8 mouse cellular contexts compared by ENCODE assay signal in the genomic region with DNA sequence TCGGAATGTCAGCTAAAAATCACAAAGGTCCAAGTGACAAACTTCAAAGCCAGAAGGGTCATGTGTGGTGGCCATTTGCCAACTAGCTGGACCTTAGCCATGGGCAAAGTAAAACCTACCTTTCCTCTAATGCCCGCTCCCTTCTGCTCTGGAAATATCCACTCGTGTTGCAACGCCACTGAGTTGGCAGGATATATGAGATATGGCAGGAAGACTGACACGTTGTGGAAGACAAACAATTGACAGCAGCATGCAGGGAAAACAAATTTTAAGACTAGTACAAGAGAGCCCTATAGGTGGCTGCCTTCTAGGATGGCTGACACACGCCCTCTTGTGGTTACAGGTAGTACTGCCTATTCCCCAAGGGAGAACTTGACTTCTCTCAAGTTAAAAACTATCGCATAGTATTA. TPM values are rescaled to one million over a fixed set of nuclear protein-coding genes. Genes with fewer than 3 reads are reported as not detected.
DNase-seq lines count a peak whose midpoint lies in the region; TF ChIP-seq lines count a peak whose summit lies in the region.
"Had no signal": no experiment of that assay in that cellular context is flagged by ENCODE, and none has a peak within 500 bp of the region (broad histone marks: within the 10 kb centered on the region; RNA-seq: fewer than 3 reads in every experiment).

No protein-coding gene starts in this region.

- intact Hi-C loops in heart, postnatal 36 days (cut with DNase I): loop anchor here (1.0 to 2.0 kb wide), 3 partner anchors 114 to 334 kb away; no protein-coding TSS in a partner anchor

- H3K36me3 ChIP-seq in ES-E14 (ENCODE audit: control insufficient read depth, insufficient read depth, low read length, poor library complexity, severe bottlenecking): no peaks in the 10 kb centered on the region

- no peaks in the 10 kb centered on the region for H3K9me3 ChIP-seq in ES-E14 (ENCODE audit: control insufficient read depth, insufficient read depth, low read depth, low read length)

- DNase-seq in ES-E14 (ENCODE audit: low read depth, low spot score) (peak; percentile 51), adipocyte (ENCODE audit: low spot score) (peak; percentile 98)
- peak; percentile 60 for DNase-seq in embryo, embryonic 9.5 days (ENCODE audit: extremely low spot score)
- peak; percentile 63 for DNase-seq in heart, postnatal 36 days
- peak; percentile 73 for DNase-seq in kidney, postnatal 4 days
- DNase-seq in lung, postnatal 10 days: peak; percentile 82
- DNase-seq in retina, postnatal 7 days (ENCODE audit: low read depth, low spot score): peak; percentile 27

- in situ Hi-C loops in ES-E14 (cut with MboI; ENCODE audit: low sequenced_read_pairs in 2 of 2, unreplicated experiment in 2 of 2): loop anchor here in 1 of 2 experiments (25.0 kb wide), 1 partner anchor 346 kb away; a partner anchor contains a TSS

- no peak overlapping the region for H3K9ac ChIP-seq in ES-E14 (ENCODE audit: insufficient read depth, low read depth, low read length, poor library complexity, severe bottlenecking)

- no peaks in the 10 kb centered on the region for H3K4me1 ChIP-seq in ES-E14 (ENCODE audit: control insufficient read depth in 2 of 2, insufficient read depth in 2 of 2, low read length in 2 of 2, poor library complexity in 1 of 2)

- H3K27ac ChIP-seq in ES-E14 (ENCODE audit: insufficient read depth, low read depth, low read length, poor library complexity, severe bottlenecking): no peak overlapping the region

- no peak overlapping the region for H3K4me3 ChIP-seq in ES-E14 (ENCODE audit: insufficient read depth in 1 of 2, low read depth in 1 of 2, low read length in 2 of 2, poor library complexity in 1 of 2, severe bottlenecking in 1 of 2)

TF ChIP-seq in ES-E14, 5 proteins besides CTCF, POLR2A, EP300 and RAD21:
- no peak for TF ChIP-seq MAFK (IDR thresholded peaks at IDR 0.05; ENCODE audit: insufficient read depth, low read depth, low read length)
- peak; percentile 62; the same call in 1 of the 2 replicates for TF ChIP-seq ZC3H11A (IDR thresholded peaks at IDR 0.05; ENCODE audit: borderline replicate concordance, low read depth, low read length)

RNA-seq across cellular contexts. Expression of a gene that starts 8.1 kb away (rescaled TPM):
- total RNA-seq in ES-E14 (2012; rRNA removed): not detected in 2 replicates
- total RNA-seq in heart, postnatal 36 days (2021): not detected
- total RNA-seq: layer of hippocampus, adult 18-20 months had no signal

RNA-seq across cellular contexts. Expression of a gene that starts 34.3 kb away (rescaled TPM):
- total RNA-seq in ES-E14 (2012; rRNA removed): not detected in 2 replicates
- not detected for total RNA-seq in heart, postnatal 36 days (2021)

Comparison
In these comparisons a context has a peak if more than half of its experiments do, and no peak if none do; other contexts are left out.
1. DNase-seq: peak in every context shown above with its lines; median percentile 98 in adipocyte; 82 in lung, postnatal 10 days; 73 in kidney, postnatal 4 days; 63 in heart, postnatal 36 days; 60 in embryo, embryonic 9.5 days; 51 in ES-E14; 27 in retina, postnatal 7 days.